Mouse (Mus musculus) hindbrain, embryonic 13.5 days (tissue): ENCODE data around the gene Cpped1. TPM values are rescaled to one million over a fixed set of nuclear protein-coding genes. Genes with fewer than 3 reads are reported as not detected.

Source experiments
- ATAC-seq: fragments of 200-750 bp; cut with Nextera tagmentation; 2 replicates; pipeline ENCODE4 v1.8.0; 2017; ENCODE audit warnings: moderate TSS enrichment; ENCODE audit not compliant: low FRiP score
- H3K27ac ChIP-seq: fragments of 300-500 bp; sonication (generic); 2 replicates; pipeline ENCODE4 v1.5.1; 2015; ENCODE audit warnings: inconsistent platforms, mild to moderate bottlenecking, moderate library complexity
- H3K27me3 ChIP-seq: fragments of 300-500 bp; sonication (generic); 2 replicates; pipeline ENCODE4 v1.6.1; 2015; ENCODE audit warnings: mild to moderate bottlenecking, inconsistent platforms
- H3K36me3 ChIP-seq: fragments of 300-500 bp; sonication (generic); 2 replicates; pipeline ENCODE4 v1.6.1; 2015; ENCODE audit warnings: mild to moderate bottlenecking, inconsistent platforms
- H3K4me1 ChIP-seq: fragments of 300-500 bp; sonication (generic); replicated peaks from 2 replicates; pipeline ENCODE4 v1.6.1; 2015; ENCODE audit warnings: inconsistent platforms
- H3K4me2 ChIP-seq: fragments of 300-500 bp; sonication (generic); 2 replicates; pipeline ENCODE4 v1.6.1; 2015; ENCODE audit warnings: inconsistent platforms, mild to moderate bottlenecking, moderate library complexity
- H3K4me3 ChIP-seq: fragments of 300-500 bp; sonication (generic); 2 replicates; pipeline ENCODE4 v1.5.1; 2015; ENCODE audit warnings: mild to moderate bottlenecking, inconsistent platforms
- H3K9ac ChIP-seq: fragments of 300-500 bp; sonication (generic); 2 replicates; pipeline ENCODE4 v1.6.1; 2015; ENCODE audit warnings: mild to moderate bottlenecking, inconsistent platforms
- H3K9me3 ChIP-seq: fragments of 300-500 bp; sonication (generic); 2 replicates; pipeline ENCODE4 v1.6.1; 2016; ENCODE audit warnings: inconsistent platforms
- WGBS: fragments of 180-500 bp; shearing (Covaris S2); methylation state at CpG from one replicate; pipeline ENCODE4 v1.1.7; 2015; 5-methylcytosine and 5-hydroxymethylcytosine counted together
- polyA plus RNA-seq: library from polyadenylated mRNA; unstranded; fragments of >200 nt; fragmentation: Nextera tagmentation; extraction: Ambion mirVana; gene quantifications from 2 replicates; pipeline ENCODE4 v1.2.1, GENCODE M21; 2015

Cpped1 gene
- polyA plus RNA-seq, 1 experiment from 2014 or later = 14.3 TPM

DNA sequence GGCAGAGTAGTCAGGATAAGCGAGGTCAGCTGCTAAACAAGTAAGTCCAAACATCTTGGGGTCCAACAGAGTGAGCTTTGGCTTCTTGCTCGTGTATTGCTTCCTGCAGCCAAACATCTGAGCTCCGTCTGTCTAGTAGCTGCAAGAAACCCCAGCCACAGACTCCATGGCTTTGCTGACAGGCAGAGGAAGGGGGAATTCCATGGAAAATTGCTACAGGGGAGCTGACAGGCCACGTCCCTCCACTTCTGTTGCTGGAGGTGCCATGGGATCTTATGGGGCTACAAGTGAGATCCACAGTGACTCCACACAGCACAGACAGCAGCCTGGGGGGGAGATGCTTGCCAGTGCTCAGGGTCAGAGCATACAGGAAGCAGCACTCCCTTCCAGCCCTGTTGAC is 123.4 kb downstream of the Cpped1 start:
- Histone ChIP-seq H3K9ac (no peak overlapping the region), H3K36me3 (no peaks in the 10 kb centered on the region), H3K9me3 (no peaks in the 10 kb centered on the region), H3K27ac (no peak overlapping the region), H3K4me3 (no peak overlapping the region), H3K27me3 (no peaks in the 10 kb centered on the region), H3K4me2 (no peak overlapping the region), H3K4me1 (no peaks in the 10 kb centered on the region; the same call in 1 of the 2 replicates)
- 84% methylated on average over 4 of the region's 4 CpGs for WGBS
- no peak for ATAC-seq

DNA sequence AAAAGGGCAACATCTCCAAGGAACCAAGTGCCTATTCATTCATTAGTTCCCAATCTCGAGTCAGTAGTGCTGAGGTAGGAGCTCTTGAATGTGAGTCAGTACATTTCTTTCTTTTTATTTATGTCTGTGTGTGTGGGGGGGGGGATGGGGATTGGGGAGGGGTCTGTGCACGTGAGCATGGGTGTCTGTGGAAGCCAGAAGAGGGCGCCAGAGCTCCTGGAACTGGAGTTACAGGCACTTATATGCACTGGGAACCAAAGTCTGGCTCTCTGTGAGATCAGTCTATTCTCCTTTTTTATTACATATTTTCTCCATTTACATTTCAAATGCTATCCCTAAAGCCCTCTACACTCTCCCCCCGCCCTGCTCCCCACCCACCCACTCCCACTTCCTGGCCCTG is 124.9 kb downstream of the Cpped1 start:
- Histone ChIP-seq H3K27ac (no peak overlapping the region), H3K36me3 (no peaks in the 10 kb centered on the region), H3K4me1 (no peaks in the 10 kb centered on the region; the same call in 1 of the 2 replicates), H3K4me2 (no peak overlapping the region), H3K9ac (no peak overlapping the region), H3K4me3 (no peak overlapping the region), H3K27me3 (no peaks in the 10 kb centered on the region), H3K9me3 (no peaks in the 10 kb centered on the region)
- ATAC-seq = no peak
- WGBS = 65% methylated on average over 4 of the region's 4 CpGs

DNA sequence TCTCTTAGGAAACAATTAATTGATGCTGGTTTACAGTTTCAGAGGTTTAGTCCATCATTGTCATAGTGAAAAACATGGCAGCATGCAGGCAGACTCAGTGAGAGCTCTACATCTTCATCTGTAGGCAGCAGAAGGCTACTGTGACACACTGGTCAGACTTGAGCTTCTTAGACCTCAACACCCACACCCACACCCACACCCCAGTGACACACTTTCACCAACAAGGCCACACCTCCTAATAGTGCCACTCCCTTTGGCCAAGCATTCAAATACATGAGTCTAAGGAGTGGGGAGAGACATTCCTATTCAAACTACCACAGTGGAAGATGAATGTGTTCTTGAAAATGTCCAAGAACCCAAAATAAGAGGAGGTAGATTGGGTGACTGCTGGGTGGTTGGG is 125.9 kb downstream of the Cpped1 start:
- no peak for ATAC-seq
- H3K36me3 ChIP-seq = no peaks in the 10 kb centered on the region
- H3K4me3 ChIP-seq = no peak overlapping the region
- H3K9ac ChIP-seq = no peak overlapping the region
- H3K4me2 ChIP-seq = no peak overlapping the region
- no peak overlapping the region for H3K27ac ChIP-seq
- H3K4me1 ChIP-seq = no peaks in the 10 kb centered on the region; the same call in 1 of the 2 replicates
- no peaks in the 10 kb centered on the region for H3K27me3 ChIP-seq
- H3K9me3 ChIP-seq = no peaks in the 10 kb centered on the region

DNA sequence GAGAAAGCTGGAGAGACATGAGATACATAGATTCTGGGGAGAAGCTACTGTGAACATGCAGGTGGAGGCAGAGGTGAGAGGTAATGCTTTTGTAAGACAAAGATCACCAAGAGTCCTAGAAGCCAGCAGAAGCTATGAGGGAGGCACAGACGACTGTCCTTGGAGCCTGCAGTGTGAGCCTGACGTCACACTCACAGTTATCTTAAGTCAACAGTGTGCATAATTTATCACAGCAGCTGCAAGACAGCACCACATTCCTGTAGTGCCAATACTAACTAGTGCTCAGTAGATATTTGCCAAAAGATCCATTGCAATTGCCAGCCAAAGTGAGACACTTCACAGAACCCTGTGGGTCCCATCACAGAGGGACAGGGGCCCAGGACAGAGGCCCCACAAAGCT is 127.2 kb downstream of the Cpped1 start:
- no peak overlapping the region for H3K4me3 ChIP-seq
- no peak overlapping the region for H3K9ac ChIP-seq
- H3K36me3 ChIP-seq = no peaks in the 10 kb centered on the region
- H3K9me3 ChIP-seq = no peaks in the 10 kb centered on the region
- no peaks in the 10 kb centered on the region; the same call in 1 of the 2 replicates for H3K4me1 ChIP-seq
- no peak overlapping the region for H3K4me2 ChIP-seq
- no peak overlapping the region for H3K27ac ChIP-seq
- 52% methylated on average over 2 of the region's 2 CpGs for WGBS
- no peak for ATAC-seq
- H3K27me3 ChIP-seq = no peaks in the 10 kb centered on the region

DNA sequence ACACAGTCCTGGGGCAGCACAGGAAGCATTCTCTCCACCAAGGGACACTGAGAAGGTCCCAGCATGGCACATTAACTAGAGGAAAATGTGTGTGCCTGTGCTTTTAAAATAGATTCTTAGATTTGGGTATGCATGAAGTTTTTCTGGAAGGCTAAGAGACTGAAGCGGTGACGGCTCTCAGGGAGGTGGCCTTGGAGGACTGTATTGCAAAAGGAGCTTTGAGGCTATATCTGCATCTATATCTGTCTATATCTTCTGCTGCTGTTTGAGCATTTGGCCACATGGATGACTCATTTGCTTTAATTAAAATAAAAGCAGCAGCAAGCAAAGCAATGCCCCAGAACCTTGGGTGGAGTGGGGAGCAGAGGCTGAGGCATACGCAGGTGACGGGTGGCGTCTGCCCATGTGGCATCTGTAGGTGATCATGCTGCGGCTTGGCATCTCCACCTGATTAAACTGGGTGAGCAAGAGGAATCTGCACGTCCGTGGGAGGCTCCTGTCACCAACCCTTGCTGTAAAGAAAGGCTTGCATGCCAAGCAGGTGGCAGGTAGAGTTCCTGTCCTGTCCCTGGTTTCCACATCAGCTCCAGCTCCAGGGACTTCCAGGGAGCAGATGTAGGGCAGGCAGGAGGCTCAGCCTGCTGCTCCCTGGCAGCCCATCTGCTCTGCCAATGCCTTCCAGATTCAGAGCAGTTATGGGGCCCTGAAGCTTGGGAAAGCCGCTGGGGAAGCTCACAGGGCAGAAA is 130.4 kb downstream of the Cpped1 start:
- Histone ChIP-seq H3K9me3 (no peaks in the 10 kb centered on the region), H3K4me3 (no peak overlapping the region), H3K4me2 (no peak overlapping the region), H3K27me3 (no peaks in the 10 kb centered on the region), H3K9ac (no peak overlapping the region), H3K27ac (no peak overlapping the region), H3K36me3 (no peaks in the 10 kb centered on the region), H3K4me1 (no peaks in the 10 kb centered on the region; the same call in 1 of the 2 replicates)
- no peak for ATAC-seq
- WGBS = 90% methylated on average over 9 of the region's 9 CpGs

DNA sequence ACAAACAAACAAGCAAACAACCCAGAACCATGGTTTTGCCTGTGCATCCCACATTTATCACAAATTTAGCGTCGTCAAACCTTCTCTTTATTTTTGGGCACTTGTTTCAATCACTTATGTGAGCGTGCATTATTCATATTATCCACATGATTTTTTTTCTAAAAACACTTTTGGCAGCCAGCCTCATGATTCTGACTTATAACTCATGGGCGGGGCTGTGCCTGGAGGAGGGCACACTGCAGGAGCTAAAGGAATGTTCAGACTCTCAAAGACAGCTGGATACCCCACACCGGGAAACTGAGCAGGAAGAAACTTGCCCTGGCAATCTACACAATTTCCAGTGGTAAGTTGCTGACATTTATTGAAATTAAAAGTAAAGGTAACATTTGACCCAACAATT is 131.1 kb downstream of the Cpped1 start:
- Histone ChIP-seq H3K27me3 (no peaks in the 10 kb centered on the region), H3K36me3 (no peaks in the 10 kb centered on the region), H3K4me1 (no peaks in the 10 kb centered on the region; the same call in 1 of the 2 replicates), H3K9ac (no peak overlapping the region), H3K4me3 (no peak overlapping the region), H3K9me3 (no peaks in the 10 kb centered on the region), H3K4me2 (no peak overlapping the region), H3K27ac (no peak overlapping the region)
- WGBS = 88% methylated on average over 5 of the region's 5 CpGs
- no peak for ATAC-seq

DNA sequence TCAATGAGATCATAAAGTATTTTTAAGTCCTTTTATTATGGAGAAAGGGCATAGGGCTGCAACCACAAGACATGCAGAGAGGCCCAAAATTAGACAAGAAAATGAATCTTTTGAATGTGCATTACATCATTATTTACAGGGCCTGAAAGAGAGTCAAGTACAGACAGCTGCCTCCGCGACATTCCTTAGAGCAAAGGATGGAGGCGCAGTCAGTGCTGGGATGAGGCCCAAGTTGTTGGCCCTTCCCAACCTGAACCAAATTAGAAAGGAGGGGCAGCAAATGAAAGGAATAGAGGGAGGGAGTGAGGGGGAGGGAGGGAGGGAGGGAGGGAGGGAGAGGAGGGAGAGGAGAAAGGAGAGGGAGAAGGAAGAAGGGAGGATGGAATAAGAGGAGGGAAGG is 132.7 kb downstream of the Cpped1 start:
- Histone ChIP-seq H3K4me1 (no peaks in the 10 kb centered on the region), H3K36me3 (no peaks in the 10 kb centered on the region), H3K27ac (no peak overlapping the region), H3K9me3 (no peaks in the 10 kb centered on the region), H3K27me3 (no peaks in the 10 kb centered on the region), H3K9ac (no peak overlapping the region), H3K4me2 (no peak overlapping the region), H3K4me3 (no peak overlapping the region)
- 72% methylated on average over 3 of the region's 3 CpGs for WGBS
- no peak for ATAC-seq

DNA sequence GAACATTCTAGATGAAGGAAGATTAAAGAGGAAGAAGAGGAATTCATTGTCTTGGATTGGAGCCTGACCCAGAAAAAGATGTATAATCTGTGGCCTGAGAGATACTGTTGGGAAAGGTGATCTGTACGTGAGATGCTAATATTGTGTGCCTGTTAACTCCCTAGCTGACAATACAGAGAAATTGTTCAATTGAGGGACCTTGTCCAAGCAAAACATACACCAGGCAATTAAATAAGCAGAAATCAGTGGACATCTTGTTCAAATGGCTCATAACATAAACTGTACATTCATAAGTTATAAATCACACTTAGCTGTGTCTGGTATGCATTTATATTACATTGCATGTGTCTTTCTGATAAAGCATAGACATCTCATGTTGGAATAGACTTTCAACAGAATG is 134.9 kb downstream of the Cpped1 start:
- 82% methylated on average over 1 of the region's 1 CpGs for WGBS
- Histone ChIP-seq H3K27me3 (no peaks in the 10 kb centered on the region), H3K36me3 (no peaks in the 10 kb centered on the region)

DNA sequence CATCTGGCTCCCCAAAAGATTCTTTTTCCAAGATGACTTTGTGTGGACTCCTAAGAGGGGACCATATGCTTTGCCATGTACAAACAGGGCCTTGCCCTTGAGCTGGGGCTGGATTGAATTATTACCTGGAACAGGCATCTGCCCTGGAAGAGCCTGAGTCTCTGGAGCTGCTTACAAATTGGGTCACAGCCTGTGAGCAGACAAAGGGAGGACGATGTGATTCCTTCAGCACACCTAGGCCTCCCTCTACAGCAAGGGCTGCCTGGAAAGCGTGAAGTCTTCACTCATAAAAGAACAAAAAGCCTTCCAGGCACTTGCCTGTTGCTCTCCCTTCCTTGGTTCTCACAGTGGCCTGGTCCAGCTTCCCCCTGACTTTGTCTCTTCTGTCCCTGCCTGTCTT is 136.9 kb downstream of the Cpped1 start:
- H3K27me3 ChIP-seq = no peaks in the 10 kb centered on the region
- H3K4me3 ChIP-seq = no peak overlapping the region
- no peak overlapping the region for H3K4me2 ChIP-seq
- no peak for ATAC-seq
- H3K36me3 ChIP-seq = no peaks in the 10 kb centered on the region
- H3K9ac ChIP-seq = no peak overlapping the region
- 79% methylated on average over 2 of the region's 2 CpGs for WGBS
- no peaks in the 10 kb centered on the region for H3K4me1 ChIP-seq
- H3K27ac ChIP-seq = no peak overlapping the region
- H3K9me3 ChIP-seq = peaks cover 10% of the 10 kb centered on the region; the same call in 1 of the 2 replicates

More for the DNA sequence above, 134.9 kb downstream of the Cpped1 start:
- no peak overlapping the region for H3K27ac ChIP-seq
- no peak for ATAC-seq
- H3K4me2 ChIP-seq = no peak overlapping the region
- no peak overlapping the region for H3K9ac ChIP-seq
- no peaks in the 10 kb centered on the region for H3K4me1 ChIP-seq
- H3K4me3 ChIP-seq = no peak overlapping the region
- H3K9me3 ChIP-seq = peaks cover 7% of the 10 kb centered on the region; the same call in 1 of the 2 replicates

DNA sequence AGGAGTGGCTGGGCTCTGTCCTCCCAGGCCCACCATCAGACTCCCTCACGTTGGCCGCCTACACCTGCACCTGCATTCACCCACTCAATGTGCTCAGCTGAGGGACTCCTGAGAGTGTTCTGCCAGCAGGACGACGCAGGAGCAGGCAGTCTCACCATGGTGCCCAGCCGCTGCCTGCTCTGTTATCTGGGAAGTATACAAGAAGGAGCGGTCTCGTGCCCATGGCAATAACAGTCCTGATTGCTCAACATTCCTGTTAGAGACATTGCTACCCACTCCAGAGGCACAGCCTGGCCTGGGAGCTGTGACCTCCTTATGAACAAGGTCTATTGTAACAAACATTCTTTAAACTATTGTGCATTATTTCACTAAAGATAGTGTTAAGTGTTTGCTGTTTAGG is 151.3 kb downstream of the Cpped1 start:
- Histone ChIP-seq H3K4me1 (no peaks in the 10 kb centered on the region), H3K4me3 (no peak overlapping the region), H3K27ac (no peak overlapping the region), H3K27me3 (no peaks in the 10 kb centered on the region), H3K9ac (no peak overlapping the region), H3K4me2 (no peak overlapping the region), H3K9me3 (no peaks in the 10 kb centered on the region), H3K36me3 (peaks cover 16% of the 10 kb centered on the region)
- no peak for ATAC-seq
- 83% methylated on average over 7 of the region's 7 CpGs for WGBS

DNA sequence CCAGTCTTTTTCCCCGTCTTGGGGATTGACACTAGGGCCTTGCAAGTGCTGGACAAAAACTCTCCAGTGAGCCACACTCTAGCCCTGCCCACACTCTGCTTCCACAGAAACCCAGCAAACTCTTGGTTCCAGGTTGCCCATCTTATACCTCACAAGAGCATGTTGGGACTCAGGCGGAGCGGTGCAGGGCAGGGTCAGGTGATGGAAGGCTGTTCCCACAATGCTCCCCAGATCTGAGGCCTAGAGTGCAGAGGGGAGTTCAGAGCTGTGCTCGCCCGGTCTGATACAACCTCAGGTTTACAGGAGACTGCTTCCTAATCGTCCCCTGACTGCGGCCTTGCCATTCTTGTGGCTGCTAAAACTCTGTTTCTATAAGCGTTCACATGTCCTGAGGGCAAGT is 151.8 kb downstream of the Cpped1 start:
- Histone ChIP-seq H3K27ac (no peak overlapping the region), H3K9ac (no peak overlapping the region), H3K4me3 (no peak overlapping the region), H3K27me3 (no peaks in the 10 kb centered on the region), H3K4me2 (no peak overlapping the region), H3K9me3 (no peaks in the 10 kb centered on the region), H3K4me1 (no peaks in the 10 kb centered on the region), H3K36me3 (peaks cover 16% of the 10 kb centered on the region)
- ATAC-seq = no peak
- WGBS = 91% methylated on average over 8 of the region's 8 CpGs

DNA sequence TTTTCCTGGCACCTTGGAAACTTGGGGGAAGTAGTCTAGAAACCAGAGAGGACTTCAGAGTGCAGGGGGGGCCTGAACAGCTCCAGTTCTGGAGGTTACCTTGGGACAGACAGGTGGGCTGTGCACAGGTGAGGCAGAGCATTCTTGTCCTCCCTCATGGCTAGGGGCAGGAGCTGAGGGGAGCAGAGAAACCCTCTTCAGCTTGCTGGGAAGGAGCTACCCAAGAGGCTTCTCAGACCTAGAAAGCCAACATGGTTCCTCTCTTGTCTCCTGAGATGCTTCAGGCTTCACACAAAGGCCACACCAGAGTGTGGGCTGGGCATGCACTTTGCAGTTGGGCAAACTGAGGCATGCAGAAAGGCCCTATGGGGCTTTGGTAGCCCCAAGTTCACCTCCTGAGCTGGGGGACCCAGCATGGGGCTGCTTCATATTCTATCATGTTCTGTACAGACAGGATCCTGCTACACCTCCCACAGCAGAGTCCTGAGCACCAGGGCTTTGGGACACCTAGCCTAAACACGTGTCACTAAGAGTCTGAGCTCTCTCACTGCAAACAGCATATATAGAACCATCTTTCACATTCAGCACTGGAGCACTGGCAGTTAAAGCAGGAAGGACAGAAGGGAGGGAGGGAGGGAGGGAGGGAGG is 152.5 kb downstream of the Cpped1 start:
- no peak overlapping the region for H3K4me3 ChIP-seq

More for the DNA sequence above, 152.5 kb downstream of the Cpped1 start:
- H3K27me3 ChIP-seq = no peaks in the 10 kb centered on the region
- H3K4me1 ChIP-seq = no peaks in the 10 kb centered on the region
- H3K9ac ChIP-seq = no peak overlapping the region
- WGBS = 67% methylated on average over 1 of the region's 1 CpGs
- H3K4me2 ChIP-seq = no peak overlapping the region
- no peak for ATAC-seq
- H3K9me3 ChIP-seq = no peaks in the 10 kb centered on the region
- H3K36me3 ChIP-seq = peaks cover 16% of the 10 kb centered on the region
- no peak overlapping the region for H3K27ac ChIP-seq
